Mouse (Mus musculus): ENCODE results near the gene Gm42906. TPM values are rescaled to one million over a fixed set of nuclear protein-coding genes. Genes with fewer than 3 reads are reported as not detected.

Gm42906 gene
- polyA plus RNA-seq, 2 experiments: not detected

DNA sequence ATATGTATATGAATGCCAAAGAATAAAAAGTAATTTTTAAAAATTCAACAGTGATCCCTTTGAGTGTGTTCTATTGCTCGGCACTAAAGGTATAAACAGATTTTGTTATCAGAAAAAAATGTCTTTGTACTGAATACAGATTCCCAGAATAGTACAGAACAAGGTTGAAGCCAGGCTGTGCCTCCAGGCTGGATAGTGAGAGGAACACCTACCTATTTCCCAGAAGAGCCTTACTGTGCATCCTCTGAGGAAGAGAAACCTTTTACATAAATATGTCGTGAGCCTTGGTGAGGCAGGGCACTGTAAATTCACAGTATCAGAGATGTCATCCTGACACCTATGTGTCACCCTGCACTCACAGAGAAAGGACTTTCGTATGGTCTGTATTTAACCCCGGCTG is 31.8 kb downstream of the Gm42906 start:
- Histone ChIP-seq H3K27me3 (ENCODE audit: control insufficient read depth, insufficient read depth, low read length) (no peaks in the 10 kb centered on the region), H3K36me3 (ENCODE audit: control insufficient read depth, insufficient read depth, low read length) (no peaks in the 10 kb centered on the region), H3K9ac (ENCODE audit: low read depth, low read length, severe bottlenecking) (no peak overlapping the region), H3K4me2 (replicated peaks; ENCODE audit: low read depth, low read length, severe bottlenecking) (no peak overlapping the region), H3K4me1 (ENCODE audit: control insufficient read depth, insufficient read depth, low read length) (peaks cover 4% of the 10 kb centered on the region), H3K4me3 (replicated peaks; ENCODE audit: low read length) (no peak overlapping the region), H3K9me3 (ENCODE audit: control insufficient read depth, low read length) (no peaks in the 10 kb centered on the region), H3K27ac (replicated peaks; ENCODE audit: low read depth, low read length) (no peak overlapping the region)
- WGBS: 74% methylated on average over 4 of the region's 4 CpGs
- TF ChIP-seq POLR2A (IDR thresholded peaks at IDR 0.05; ENCODE audit: borderline replicate concordance, extremely low read depth, insufficient read depth, insufficient read length): no peak
- no peak for ATAC-seq (ENCODE audit: low FRiP score, low read depth)
- DNase-seq (ENCODE audit: low spot score): no peak

DNA sequence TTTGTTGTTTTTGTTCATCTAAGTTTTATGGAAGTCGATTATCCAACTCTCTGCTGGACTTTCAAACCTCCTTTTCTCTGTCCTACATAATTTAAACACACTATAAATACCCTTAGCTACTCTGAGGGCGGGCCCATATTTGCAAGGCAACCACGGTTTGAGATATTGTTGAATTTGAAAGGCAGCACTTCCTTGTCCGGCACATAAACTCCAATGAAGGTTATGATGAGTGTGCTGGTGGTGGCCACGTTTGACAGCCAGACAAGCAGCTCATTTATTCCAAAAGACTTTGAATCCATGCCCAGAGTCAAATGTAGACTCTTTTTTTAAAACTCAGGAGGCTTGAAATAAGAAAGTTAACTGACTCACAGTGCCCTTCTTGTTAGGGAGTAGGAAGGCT is 33.3 kb downstream of the Gm42906 start:
- 62% methylated on average over 5 of the region's 5 CpGs for WGBS
- H3K9me3 ChIP-seq (ENCODE audit: control insufficient read depth, low read length): no peaks in the 10 kb centered on the region
- peak overlapping the region; percentile 63 for H3K27ac ChIP-seq (replicated peaks; ENCODE audit: low read depth, low read length)
- TF ChIP-seq POLR2A (IDR thresholded peaks at IDR 0.05; ENCODE audit: borderline replicate concordance, extremely low read depth, insufficient read depth, insufficient read length): no peak
- no peak overlapping the region for H3K4me2 ChIP-seq (replicated peaks; ENCODE audit: low read depth, low read length, severe bottlenecking)
- ATAC-seq (ENCODE audit: low FRiP score, low read depth): no peak
- H3K4me3 ChIP-seq (replicated peaks; ENCODE audit: low read length): no peak overlapping the region
- peaks cover 4% of the 10 kb centered on the region for H3K4me1 ChIP-seq (ENCODE audit: control insufficient read depth, insufficient read depth, low read length)
- H3K9ac ChIP-seq (ENCODE audit: low read depth, low read length, severe bottlenecking): no peak overlapping the region
- DNase-seq (ENCODE audit: low spot score): no peak
- no peaks in the 10 kb centered on the region for H3K36me3 ChIP-seq (ENCODE audit: control insufficient read depth, insufficient read depth, low read length)
- H3K27me3 ChIP-seq (ENCODE audit: control insufficient read depth, insufficient read depth, low read length): no peaks in the 10 kb centered on the region

DNA sequence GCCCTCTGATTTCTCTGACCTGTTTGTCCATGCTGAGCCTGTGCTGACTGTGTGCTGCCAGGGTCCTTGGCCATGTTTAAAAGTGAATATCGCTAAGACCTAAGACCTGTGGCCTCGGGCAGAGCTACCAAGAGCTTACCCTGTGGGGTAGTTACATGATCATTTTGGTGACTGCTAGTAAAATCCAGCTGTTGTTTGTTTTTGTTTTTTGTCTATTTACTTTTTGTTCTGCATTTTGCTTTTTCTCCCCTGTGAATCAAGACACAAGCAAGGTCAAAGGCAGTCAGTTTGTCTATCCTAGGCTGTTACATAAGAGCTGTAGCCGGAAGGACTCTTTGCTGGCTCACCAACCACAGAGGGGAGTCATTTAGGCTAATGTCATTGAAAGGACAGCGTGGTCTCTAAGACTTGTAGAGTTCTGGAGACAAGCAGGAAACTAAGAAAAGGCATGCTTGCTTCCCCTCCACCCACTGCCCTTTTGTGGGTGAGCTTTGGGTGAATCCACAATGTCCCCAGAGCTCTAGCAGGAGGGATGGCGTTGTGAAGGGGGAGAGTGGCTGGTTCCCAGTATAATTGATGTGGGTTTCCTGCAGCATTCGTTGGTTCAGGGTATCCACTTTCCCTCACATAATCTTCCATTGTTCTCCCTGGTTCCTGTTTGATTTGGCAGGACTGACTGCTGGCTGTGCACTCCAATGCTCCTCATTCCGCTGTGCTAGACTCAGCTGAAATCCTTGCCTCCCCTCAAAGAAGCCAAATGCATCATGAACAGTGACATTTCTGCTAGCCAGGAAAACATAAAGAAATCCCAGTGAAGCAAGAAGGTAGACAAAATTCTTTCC is 33.9 kb downstream of the Gm42906 start:
- Histone ChIP-seq H3K36me3 (ENCODE audit: control insufficient read depth, insufficient read depth, low read length) (no peaks in the 10 kb centered on the region), H3K4me2 (replicated peaks; ENCODE audit: low read depth, low read length, severe bottlenecking) (no peak overlapping the region), H3K9me3 (ENCODE audit: control insufficient read depth, low read length) (no peaks in the 10 kb centered on the region), H3K4me3 (replicated peaks; ENCODE audit: low read length) (no peak overlapping the region), H3K27me3 (ENCODE audit: control insufficient read depth, insufficient read depth, low read length) (no peaks in the 10 kb centered on the region), H3K27ac (replicated peaks; ENCODE audit: low read depth, low read length) (peak overlapping the region; percentile 63), H3K9ac (ENCODE audit: low read depth, low read length, severe bottlenecking) (no peak overlapping the region), H3K4me1 (ENCODE audit: control insufficient read depth, insufficient read depth, low read length) (peaks cover 4% of the 10 kb centered on the region)
- whole genome bisulfite sequencing: 62% methylated on average over 7 of the region's 7 CpGs
- ATAC-seq (ENCODE audit: low FRiP score, low read depth) (no peak), DNase-seq (ENCODE audit: low spot score) (peak; percentile 14)
- TF ChIP-seq POLR2A (IDR thresholded peaks at IDR 0.05; ENCODE audit: borderline replicate concordance, extremely low read depth, insufficient read depth, insufficient read length): no peak

DNA sequence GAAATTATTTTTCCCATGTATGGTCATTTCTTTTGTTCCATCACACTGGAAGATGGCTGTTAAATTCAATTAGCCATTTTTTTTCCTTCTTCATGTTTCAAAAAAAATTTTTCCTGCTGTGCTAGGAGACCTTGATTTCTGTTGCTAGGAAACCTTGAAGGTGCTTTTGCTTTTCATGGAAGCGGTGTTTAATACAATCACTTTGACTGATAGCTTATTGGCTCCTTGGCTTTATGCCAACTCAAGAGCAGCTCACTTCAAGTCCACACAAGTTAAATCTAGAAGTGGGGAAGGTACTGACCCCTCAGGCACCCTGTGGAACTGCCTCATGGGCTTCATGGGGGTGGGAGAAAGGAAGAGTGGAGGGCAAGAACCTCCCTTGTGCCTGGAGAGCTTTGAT is 38.1 kb downstream of the Gm42906 start:
- Histone ChIP-seq H3K9me3 (ENCODE audit: control insufficient read depth, low read length) (no peaks in the 10 kb centered on the region; the same call in 1 of the 2 replicates), H3K4me2 (replicated peaks; ENCODE audit: low read depth, low read length, severe bottlenecking) (no peak overlapping the region), H3K4me3 (replicated peaks; ENCODE audit: low read length) (no peak overlapping the region), H3K9ac (ENCODE audit: low read depth, low read length, severe bottlenecking) (no peak overlapping the region), H3K36me3 (ENCODE audit: control insufficient read depth, insufficient read depth, low read length) (no peaks in the 10 kb centered on the region), H3K4me1 (ENCODE audit: control insufficient read depth, insufficient read depth, low read length) (peaks cover 4% of the 10 kb centered on the region; the same call in 1 of the 2 replicates), H3K27ac (replicated peaks; ENCODE audit: low read depth, low read length) (no peak overlapping the region), H3K27me3 (ENCODE audit: control insufficient read depth, insufficient read depth, low read length) (no peaks in the 10 kb centered on the region)
- TF ChIP-seq POLR2A (IDR thresholded peaks at IDR 0.05; ENCODE audit: borderline replicate concordance, extremely low read depth, insufficient read depth, insufficient read length): no peak
- ATAC-seq (ENCODE audit: low FRiP score, low read depth) (no peak), DNase-seq (ENCODE audit: low spot score) (no peak)
- 82% methylated on average over 1 of the region's 1 CpGs for WGBS

DNA sequence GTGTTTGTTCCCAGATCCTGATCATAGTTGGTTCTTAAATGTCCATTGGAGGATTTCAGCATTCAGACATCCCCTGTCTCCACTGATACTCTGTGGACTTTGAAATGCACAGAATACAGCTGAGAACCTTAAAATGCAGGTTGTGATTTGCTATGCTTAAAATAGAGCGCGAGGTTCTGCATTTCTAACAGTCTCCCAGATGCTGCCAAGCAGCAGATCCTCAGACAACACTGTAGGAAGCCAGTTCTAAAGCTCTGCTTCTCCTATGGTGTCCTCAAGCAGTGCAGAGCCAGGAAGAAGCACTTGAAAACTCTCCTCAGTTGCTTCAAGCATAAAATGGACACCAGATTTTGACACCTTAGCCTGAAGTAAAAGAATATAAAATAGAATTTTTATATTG is 48.1 kb downstream of the Gm42906 start:
- TF ChIP-seq POLR2A (IDR thresholded peaks at IDR 0.05; ENCODE audit: borderline replicate concordance, extremely low read depth, insufficient read depth, insufficient read length): no peak
- no peak overlapping the region for H3K4me2 ChIP-seq (replicated peaks; ENCODE audit: low read depth, low read length, severe bottlenecking)
- H3K27me3 ChIP-seq (ENCODE audit: control insufficient read depth, insufficient read depth, low read length): no peaks in the 10 kb centered on the region
- H3K27ac ChIP-seq (replicated peaks; ENCODE audit: low read depth, low read length): no peak overlapping the region
- H3K36me3 ChIP-seq (ENCODE audit: control insufficient read depth, insufficient read depth, low read length): no peaks in the 10 kb centered on the region
- no peak overlapping the region for H3K4me3 ChIP-seq (replicated peaks; ENCODE audit: low read length)
- DNase-seq (ENCODE audit: low spot score): no peak
- no peaks in the 10 kb centered on the region; the same call in 1 of the 2 replicates for H3K9me3 ChIP-seq (ENCODE audit: control insufficient read depth, low read length)
- WGBS: 68% methylated on average over 2 of the region's 2 CpGs
- no peak overlapping the region for H3K9ac ChIP-seq (ENCODE audit: low read depth, low read length, severe bottlenecking)
- H3K4me1 ChIP-seq (ENCODE audit: control insufficient read depth, insufficient read depth, low read length): no peaks in the 10 kb centered on the region
- ATAC-seq (ENCODE audit: low FRiP score, low read depth): no peak
